Mouse (Mus musculus): ENCODE results near the gene Rab25. TPM values are rescaled to one million over a fixed set of nuclear protein-coding genes. Genes with fewer than 3 reads are reported as not detected.

Gene Rab25
- polyA plus RNA-seq, 1 experiment from 2014 or later: 0.15 TPM

DNA sequence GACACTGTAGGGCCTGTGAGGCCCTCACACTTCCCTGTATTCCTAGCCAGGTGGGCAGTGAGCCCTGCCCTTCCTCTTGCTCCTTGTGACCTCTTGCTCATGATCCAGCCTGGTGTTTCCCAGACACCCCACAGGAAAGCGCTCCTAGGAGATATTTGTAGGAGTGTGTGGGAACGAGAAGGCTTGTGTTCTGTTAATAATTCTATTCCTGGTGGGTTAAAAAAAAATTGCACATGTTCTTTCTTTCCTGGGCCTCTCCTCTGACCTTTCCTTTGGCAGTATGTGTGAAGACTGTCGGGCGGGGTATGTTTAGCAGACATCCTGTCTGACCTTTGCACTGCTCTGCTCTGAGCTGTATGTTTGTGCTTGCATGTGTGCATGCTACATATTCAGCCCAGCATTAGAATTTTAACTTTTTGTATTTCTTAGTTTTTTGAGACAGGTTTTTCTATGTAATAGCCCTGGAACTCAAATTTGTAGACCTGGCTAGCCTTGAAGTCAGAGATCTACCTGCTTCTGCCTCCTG lies 18.5 kb upstream of the Rab25 start:
- peaks cover 87% of the 10 kb centered on the region for H3K36me3 ChIP-seq
- H3K4me1 ChIP-seq (replicated peaks): peaks cover 23% of the 10 kb centered on the region
- DNase-seq: no peak
- H3K4me2 ChIP-seq: no peak overlapping the region
- H3K9ac ChIP-seq: no peak overlapping the region
- ATAC-seq (ENCODE audit: low read depth): no peak
- H3K9me3 ChIP-seq (replicated peaks): no peaks in the 10 kb centered on the region
- 82% methylated on average over 4 of the region's 4 CpGs for WGBS (ENCODE audit: insufficient replicate concordance)
- peak overlapping the region; percentile 22 for H3K27ac ChIP-seq
- no peaks in the 10 kb centered on the region for H3K27me3 ChIP-seq
- H3K4me3 ChIP-seq (replicated peaks): no peak overlapping the region

DNA sequence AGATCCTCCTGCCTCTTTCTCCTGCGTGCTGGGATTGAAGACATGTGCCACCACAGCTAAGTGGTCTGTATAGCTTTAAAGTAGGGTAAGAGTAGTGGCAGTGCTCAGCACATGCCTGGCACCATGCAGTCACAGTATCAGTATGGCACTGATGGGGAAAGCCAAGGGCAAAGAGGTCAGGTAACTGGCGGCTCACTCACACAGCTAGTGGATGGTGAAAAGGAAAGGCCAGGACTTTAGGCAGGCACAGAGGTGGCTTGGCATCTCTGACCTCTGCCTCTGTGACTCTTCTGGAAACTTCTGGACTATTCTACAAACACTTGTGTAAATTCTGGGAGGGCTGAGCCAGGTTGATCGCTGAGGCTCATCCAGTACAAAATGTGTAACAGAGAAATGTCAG lies 18.0 kb upstream of the Rab25 start:
- peaks cover 92% of the 10 kb centered on the region for H3K36me3 ChIP-seq
- no peak for ATAC-seq (ENCODE audit: low read depth)
- peak overlapping the region; percentile 22 for H3K27ac ChIP-seq
- H3K4me3 ChIP-seq (replicated peaks): no peak overlapping the region
- H3K9ac ChIP-seq: no peak overlapping the region
- H3K27me3 ChIP-seq: no peaks in the 10 kb centered on the region
- H3K4me2 ChIP-seq: no peak overlapping the region
- DNase-seq: no peak
- no peaks in the 10 kb centered on the region for H3K9me3 ChIP-seq (replicated peaks)
- peaks cover 23% of the 10 kb centered on the region for H3K4me1 ChIP-seq (replicated peaks)
- 90% methylated on average over 3 of the region's 3 CpGs for WGBS (ENCODE audit: insufficient replicate concordance)

GRCm38 (mm10) chr3:88563966-88564365 lies 15.9 kb upstream of the Rab25 start:
- Histone ChIP-seq H3K4me2 (no peak overlapping the region), H3K27ac (no peak overlapping the region), H3K9me3 (replicated peaks) (no peaks in the 10 kb centered on the region), H3K4me3 (replicated peaks) (no peak overlapping the region), H3K36me3 (peaks cover 99% of the 10 kb centered on the region), H3K27me3 (no peaks in the 10 kb centered on the region), H3K9ac (no peak overlapping the region), H3K4me1 (replicated peaks) (peaks cover 23% of the 10 kb centered on the region)
- ATAC-seq (ENCODE audit: low read depth) (no peak), DNase-seq (no peak)
- 83% methylated on average over 7 of the region's 7 CpGs for WGBS (ENCODE audit: insufficient replicate concordance)

- Histone ChIP-seq H3K27me3 (no peaks in the 10 kb centered on the region), H3K4me3 (replicated peaks) (no peak overlapping the region), H3K9me3 (replicated peaks) (no peaks in the 10 kb centered on the region), H3K4me1 (replicated peaks) (peaks cover 19% of the 10 kb centered on the region), H3K27ac (no peak overlapping the region), H3K9ac (no peak overlapping the region), H3K36me3 (peaks cover 99% of the 10 kb centered on the region), H3K4me2 (no peak overlapping the region)
- no peak for DNase-seq
- WGBS (ENCODE audit: insufficient replicate concordance): 82% methylated on average over 4 of the region's 4 CpGs
- no peak for ATAC-seq (ENCODE audit: low read depth)
Measured at GRCm38 (mm10) chr3:88563442-88563841, 15.3 kb upstream of the Rab25 start.

DNA sequence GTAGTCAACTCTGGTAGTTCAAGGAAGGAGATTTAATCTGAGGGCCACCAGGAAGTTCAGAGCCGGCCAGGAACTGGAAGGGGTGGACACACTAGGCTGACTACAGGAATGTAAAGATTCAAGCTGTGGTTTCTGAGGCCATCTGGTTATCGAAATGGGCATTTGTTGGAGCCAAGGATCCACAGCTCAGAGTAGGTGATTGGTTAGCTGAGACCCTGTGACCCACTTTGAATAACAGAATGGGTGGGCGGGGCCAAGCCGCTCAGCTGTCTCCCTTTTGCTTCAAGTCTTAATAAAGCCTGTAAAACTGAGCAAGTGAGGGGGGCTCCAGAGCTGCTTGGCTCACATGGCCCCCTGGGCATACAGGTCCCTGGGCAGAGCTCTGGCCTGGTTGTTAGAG lies 13.9 kb upstream of the Rab25 start:
- DNase-seq (no peak), ATAC-seq (ENCODE audit: low read depth) (0 out of 2 replicates have a peak, but pooled peaks have one; percentile 9)
- no peak overlapping the region for H3K9ac ChIP-seq
- H3K4me1 ChIP-seq (replicated peaks): peaks cover 8% of the 10 kb centered on the region
- WGBS (ENCODE audit: insufficient replicate concordance): 63% methylated on average over 4 of the region's 4 CpGs
- no peaks in the 10 kb centered on the region for H3K9me3 ChIP-seq (replicated peaks)
- H3K27me3 ChIP-seq: no peaks in the 10 kb centered on the region
- no peak overlapping the region for H3K4me2 ChIP-seq
- H3K27ac ChIP-seq: no peak overlapping the region
- H3K4me3 ChIP-seq (replicated peaks): no peak overlapping the region
- peaks cover 99% of the 10 kb centered on the region for H3K36me3 ChIP-seq

- H3K4me2 ChIP-seq: no peak overlapping the region
- peaks cover 94% of the 10 kb centered on the region for H3K36me3 ChIP-seq
- H3K4me3 ChIP-seq (replicated peaks): no peak overlapping the region
- H3K27ac ChIP-seq: no peak overlapping the region
- no peaks in the 10 kb centered on the region for H3K9me3 ChIP-seq (replicated peaks)
- H3K4me1 ChIP-seq (replicated peaks): peaks cover 13% of the 10 kb centered on the region
- ATAC-seq (ENCODE audit: low read depth): no peak
- H3K9ac ChIP-seq: no peak overlapping the region
- 90% methylated on average over 9 of the region's 9 CpGs for WGBS (ENCODE audit: insufficient replicate concordance)
- no peaks in the 10 kb centered on the region for H3K27me3 ChIP-seq
- no peak for DNase-seq
Measured at GRCm38 (mm10) chr3:88559596-88559995, 11.5 kb upstream of the Rab25 start.

DNA sequence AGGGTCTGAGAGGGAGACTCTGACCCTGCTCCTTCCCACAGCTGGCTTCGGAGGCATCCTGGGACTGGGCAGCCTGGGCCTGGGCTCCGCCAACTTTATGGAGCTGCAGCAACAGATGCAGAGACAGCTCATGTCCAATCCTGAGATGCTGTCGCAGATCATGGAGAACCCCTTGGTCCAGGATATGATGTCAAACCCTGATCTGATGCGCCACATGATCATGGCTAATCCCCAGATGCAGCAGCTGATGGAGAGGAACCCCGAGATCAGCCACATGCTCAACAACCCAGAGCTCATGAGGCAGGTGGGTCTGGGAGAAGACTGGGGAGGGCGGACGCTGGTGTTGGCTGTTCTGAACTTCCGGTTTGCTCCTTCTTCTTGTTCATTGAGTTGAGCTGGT lies 8.5 kb upstream of the Rab25 start:
- peaks cover 65% of the 10 kb centered on the region for H3K36me3 ChIP-seq
- H3K9me3 ChIP-seq (replicated peaks): no peaks in the 10 kb centered on the region
- no peak overlapping the region for H3K4me3 ChIP-seq (replicated peaks)
- no peak overlapping the region for H3K9ac ChIP-seq
- H3K4me2 ChIP-seq: no peak overlapping the region
- H3K4me1 ChIP-seq (replicated peaks): peaks cover 30% of the 10 kb centered on the region
- 86% methylated on average over 8 of the region's 8 CpGs for WGBS (ENCODE audit: insufficient replicate concordance)
- H3K27ac ChIP-seq: no peak overlapping the region
- no peak for DNase-seq
- no peaks in the 10 kb centered on the region for H3K27me3 ChIP-seq
- ATAC-seq (ENCODE audit: low read depth): no peak

GRCm38 (mm10) chr3:88555731-88556130 lies 7.6 kb upstream of the Rab25 start:
- H3K9ac ChIP-seq: peak overlapping the region; percentile 20; the same call in 1 of the 2 replicates

DNA sequence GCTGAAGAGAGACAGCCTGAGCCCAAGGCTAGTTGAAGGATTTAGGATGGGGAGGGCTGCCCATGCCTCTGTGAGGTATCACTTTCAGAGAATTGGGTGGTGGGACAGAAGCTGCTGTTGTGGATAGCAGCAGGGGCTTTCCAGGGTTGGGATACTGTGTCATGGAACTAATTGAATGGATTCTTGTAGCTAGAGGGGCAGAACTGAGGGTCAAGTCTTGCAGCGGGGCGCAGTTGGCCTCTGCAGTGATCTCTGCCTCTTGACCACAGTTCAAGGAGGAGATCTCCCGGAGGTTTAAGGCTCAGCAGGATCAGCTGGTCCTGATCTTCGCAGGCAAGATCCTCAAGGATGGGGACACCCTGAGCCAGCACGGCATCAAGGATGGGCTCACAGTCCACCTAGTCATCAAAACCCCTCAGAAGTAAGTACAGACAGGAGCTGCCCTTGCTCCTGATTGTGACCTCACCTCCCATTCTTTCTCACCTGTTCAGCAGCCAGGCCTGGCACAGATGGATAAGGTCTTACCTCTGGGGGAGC lies 7.0 kb upstream of the Rab25 start:
- peak overlapping the region; percentile 96 for H3K4me2 ChIP-seq
- H3K27me3 ChIP-seq: no peaks in the 10 kb centered on the region
- no peak for ATAC-seq (ENCODE audit: low read depth)
- DNase-seq: no peak
- H3K4me3 ChIP-seq (replicated peaks): peak overlapping the region; percentile 83; the same call in 1 of the 2 replicates
- H3K4me1 ChIP-seq (replicated peaks): peaks cover 45% of the 10 kb centered on the region
- 91% methylated on average over 5 of the region's 5 CpGs for WGBS (ENCODE audit: insufficient replicate concordance)
- peak overlapping the region; percentile 20 for H3K9ac ChIP-seq
- peak overlapping the region; percentile 16 for H3K27ac ChIP-seq
- no peaks in the 10 kb centered on the region for H3K9me3 ChIP-seq (replicated peaks)
- peaks cover 50% of the 10 kb centered on the region for H3K36me3 ChIP-seq

More at GRCm38 (mm10) chr3:88555731-88556130, 7.6 kb upstream of the Rab25 start:
- DNase-seq (no peak), ATAC-seq (ENCODE audit: low read depth) (no peak)
- no peak overlapping the region for H3K4me2 ChIP-seq
- H3K4me3 ChIP-seq (replicated peaks): no peak overlapping the region
- H3K4me1 ChIP-seq (replicated peaks): peaks cover 39% of the 10 kb centered on the region
- WGBS (ENCODE audit: insufficient replicate concordance): 85% methylated on average over 6 of the region's 6 CpGs
- H3K27ac ChIP-seq: peak overlapping the region; percentile 16; the same call in 1 of the 2 replicates
- peaks cover 56% of the 10 kb centered on the region for H3K36me3 ChIP-seq
- no peaks in the 10 kb centered on the region for H3K9me3 ChIP-seq (replicated peaks)
- H3K27me3 ChIP-seq: no peaks in the 10 kb centered on the region

GRCm38 (mm10) chr3:88553880-88554586 lies 5.9 kb upstream of the Rab25 start:
- peaks cover 39% of the 10 kb centered on the region for H3K36me3 ChIP-seq
- H3K4me3 ChIP-seq (replicated peaks): peak overlapping the region; percentile 83
- H3K27ac ChIP-seq: peak overlapping the region; percentile 93
- DNase-seq: peak; percentile 49
- WGBS (ENCODE audit: insufficient replicate concordance): under 1% methylated on average over 39 of the region's 41 CpGs
- peak; percentile 27 for ATAC-seq (ENCODE audit: low read depth)
- peak overlapping the region; percentile 96 for H3K4me2 ChIP-seq
- H3K27me3 ChIP-seq: no peaks in the 10 kb centered on the region
- H3K9me3 ChIP-seq (replicated peaks): no peaks in the 10 kb centered on the region
- peak overlapping the region; percentile 92 for H3K9ac ChIP-seq
- peaks cover 49% of the 10 kb centered on the region for H3K4me1 ChIP-seq (replicated peaks)

GRCm38 (mm10) chr3:88553525-88553879 lies 5.4 kb upstream of the Rab25 start, which contains the start of gene Ubqln4:
Ubqln4 (plus strand) TSS chr3:88553758.
- no peaks in the 10 kb centered on the region for H3K9me3 ChIP-seq (replicated peaks)
- peaks cover 34% of the 10 kb centered on the region for H3K36me3 ChIP-seq
- peak within 1 kb of the TSS; percentile 92 for H3K9ac ChIP-seq
- ATAC-seq (ENCODE audit: low read depth) (peak; percentile 79), DNase-seq (peak; percentile 87)
- H3K27ac ChIP-seq: peak within 1 kb of the TSS; percentile 93
- peak within 1 kb of the TSS; percentile 83 for H3K4me3 ChIP-seq (replicated peaks)
- WGBS (ENCODE audit: insufficient replicate concordance): 0% methylated on average over 18 of the region's 37 CpGs
- no peaks in the 10 kb centered on the region for H3K27me3 ChIP-seq
- H3K4me2 ChIP-seq: peak within 1 kb of the TSS; percentile 96
- peaks cover 49% of the 10 kb centered on the region for H3K4me1 ChIP-seq (replicated peaks)

All from liver, embryonic 13.5 days (tissue).